18 mouse cellular contexts compared by ENCODE assay signal in the genomic region with DNA sequence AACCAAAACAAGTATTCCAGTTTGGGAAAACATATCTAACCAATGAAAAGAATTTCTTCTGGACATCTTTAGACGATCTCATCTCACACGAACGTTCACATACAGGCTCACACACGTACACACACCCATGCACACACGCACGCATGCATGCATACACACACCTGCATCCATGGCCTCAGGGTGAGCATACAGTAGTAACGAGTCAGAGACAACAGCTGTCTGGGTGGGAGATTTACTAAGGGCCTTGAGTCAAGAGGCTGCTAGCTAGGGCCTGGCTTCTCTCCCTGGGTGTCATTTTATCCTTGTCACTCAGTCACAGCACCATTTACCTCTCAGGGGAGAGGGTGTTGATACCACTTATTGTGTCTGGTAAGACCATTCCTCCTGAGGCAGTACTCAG.
DNase-seq lines count a peak whose midpoint lies in the region; ATAC-seq and TF ChIP-seq lines count a peak whose summit lies in the region.
"Had no signal": no experiment of that assay in that cellular context is flagged by ENCODE, and none has a peak within 500 bp of the region (broad histone marks: within the 10 kb centered on the region; RNA-seq: fewer than 3 reads in every experiment).

No protein-coding gene starts in this region.

- no peaks in the 10 kb centered on the region for H3K9me3 ChIP-seq in heart, embryonic 16.5 days (replicated peaks; ENCODE audit: control insufficient read depth, low read length)
- H3K9me3 ChIP-seq: embryonic facial prominence, embryonic 13.5 days; forebrain, embryonic 15.5 days; hindbrain, embryonic 15.5 days; lung, embryonic 15.5 days; midbrain, embryonic 13.5 days; neural tube, embryonic 13.5 days had no signal

- ATAC-seq in heart, embryonic 16.5 days (replicated peaks; ENCODE audit: extremely low read depth, insufficient read depth, low FRiP score) = no peak
- ATAC-seq: forebrain, embryonic 15.5 days; midbrain, embryonic 13.5 days had no signal

- no peaks in the 10 kb centered on the region for H3K79me3 ChIP-seq in C2C12 (ENCODE audit: low read depth)

- H3K27ac ChIP-seq in heart, adult 2 months = peak overlapping the region; percentile 96
- H3K27ac ChIP-seq in heart, embryonic 16.5 days (ENCODE audit: low read length) = peak overlapping the region; percentile 91
- H3K27ac ChIP-seq in olfactory bulb, adult 2 months (ENCODE audit: insufficient read depth, low read depth, low read length) = peak overlapping the region; percentile 98
- H3K27ac ChIP-seq: embryonic facial prominence, embryonic 13.5 days; forebrain, embryonic 15.5 days; hindbrain, embryonic 15.5 days; liver, embryonic 14.5 days; lung, embryonic 15.5 days; neural tube, embryonic 13.5 days had no signal

- intact Hi-C loops in heart, adult 2 months (cut with DNase I) = no loop called here
- intact Hi-C loops in left cerebral cortex, postnatal 36 days (cut with DNase I) = no loop called here

- H3K79me2 ChIP-seq in heart, adult 2 months (replicated peaks; ENCODE audit: control insufficient read depth, insufficient read depth, low read length) = no peaks in the 10 kb centered on the region
- no peaks in the 10 kb centered on the region for H3K79me2 ChIP-seq in C2C12 (ENCODE audit: control insufficient read depth, insufficient read depth)

- no peak for DNase-seq in heart, adult 2 months
- no peak for DNase-seq in heart, adult 8-10 months (ENCODE audit: low spot score)
- DNase-seq in heart, adult 9 months (ENCODE audit: low spot score in 2 of 2) = no peak
- no peak for DNase-seq in left cerebral cortex, postnatal 36 days (ENCODE audit: low spot score in 2 of 2)
- DNase-seq: B cell, adult 2 months; kidney, adult 11 months; spleen, adult 18-20 months; thymus, postnatal 36 days had no signal

- no peaks in the 10 kb centered on the region for H3K36me3 ChIP-seq in heart, adult 2 months (ENCODE audit: control insufficient read depth, insufficient read depth, low read length)
- H3K36me3 ChIP-seq in heart, embryonic 16.5 days (ENCODE audit: control insufficient read depth, insufficient read depth) = no peaks in the 10 kb centered on the region
- H3K36me3 ChIP-seq in C2C12 (ENCODE audit: control insufficient read depth, insufficient read depth) = no peaks in the 10 kb centered on the region
- H3K36me3 ChIP-seq: embryonic facial prominence, embryonic 13.5 days; forebrain, embryonic 15.5 days; hindbrain, embryonic 15.5 days; lung, embryonic 15.5 days; midbrain, embryonic 13.5 days; neural tube, embryonic 13.5 days had no signal

- H3K4me3 ChIP-seq in heart, adult 2 months = no peak overlapping the region
- H3K4me3 ChIP-seq in heart, embryonic 16.5 days (ENCODE audit: low read length) = no peak overlapping the region
- no peak overlapping the region for H3K4me3 ChIP-seq in C2C12 (ENCODE audit: insufficient read depth, poor library complexity, severe bottlenecking)
- no peak overlapping the region for H3K4me3 ChIP-seq in olfactory bulb, adult 2 months (ENCODE audit: insufficient read depth, low read depth, low read length)
- H3K4me3 ChIP-seq: embryonic facial prominence, embryonic 13.5 days; forebrain, embryonic 15.5 days; hindbrain, embryonic 15.5 days; lung, embryonic 15.5 days; midbrain, embryonic 13.5 days; neural tube, embryonic 13.5 days had no signal

- H3K4me1 ChIP-seq in heart, adult 2 months (ENCODE audit: control insufficient read depth, insufficient read depth, low read length) = peaks cover 12% of the 10 kb centered on the region
- H3K4me1 ChIP-seq in heart, embryonic 16.5 days (ENCODE audit: control insufficient read depth, insufficient read depth, low read length) = peaks cover 56% of the 10 kb centered on the region
- peaks cover 31% of the 10 kb centered on the region for H3K4me1 ChIP-seq in olfactory bulb, adult 2 months (ENCODE audit: control insufficient read depth, insufficient read depth, low read length)
- H3K4me1 ChIP-seq: forebrain, embryonic 15.5 days had no signal

- 90% methylated on average over 7 of the region's 7 CpGs for WGBS in heart, adult 2 months
- 79% methylated on average over 7 of the region's 7 CpGs for WGBS in heart, embryonic 16.5 days
- WGBS in olfactory bulb, adult 2 months = 88% methylated on average over 7 of the region's 7 CpGs

- H3ac ChIP-seq in C2C12 (ENCODE audit: control insufficient read depth, insufficient read length, low read depth) = no peak overlapping the region

- no peak overlapping the region for H3K4me2 ChIP-seq in heart, embryonic 16.5 days (ENCODE audit: low read depth, low read length)
- H3K4me2 ChIP-seq: embryonic facial prominence, embryonic 13.5 days; forebrain, embryonic 15.5 days; hindbrain, embryonic 15.5 days; lung, embryonic 15.5 days; midbrain, embryonic 13.5 days; neural tube, embryonic 13.5 days had no signal

- no peak for TF ChIP-seq EP300 in heart, adult 2 months (IDR thresholded peaks at IDR 0.05; ENCODE audit: insufficient read depth, low read depth, low read length)

- no peaks in the 10 kb centered on the region for H3K27me3 ChIP-seq in heart, adult 2 months (ENCODE audit: control insufficient read depth, insufficient read depth, low read length)
- H3K27me3 ChIP-seq in heart, embryonic 16.5 days (ENCODE audit: control insufficient read depth, insufficient read depth, low read length) = no peaks in the 10 kb centered on the region
- no peaks in the 10 kb centered on the region for H3K27me3 ChIP-seq in C2C12 (ENCODE audit: control insufficient read depth, insufficient read depth, insufficient read length)
- H3K27me3 ChIP-seq: embryonic facial prominence, embryonic 13.5 days; forebrain, embryonic 15.5 days; hindbrain, embryonic 15.5 days; lung, embryonic 15.5 days; midbrain, embryonic 13.5 days; neural tube, embryonic 13.5 days had no signal

- no peak for TF ChIP-seq CTCF in heart, adult 2 months (IDR thresholded peaks at IDR 0.05)
- TF ChIP-seq CTCF in C2C12 (IDR thresholded peaks at IDR 0.05; ENCODE audit: control insufficient read depth, insufficient read depth, insufficient read length) = no peak
- no peak for TF ChIP-seq CTCF in olfactory bulb, adult 2 months (IDR thresholded peaks at IDR 0.05; ENCODE audit: insufficient read depth, low read depth, low read length)

- no peak for TF ChIP-seq POLR2A in heart, adult 2 months (IDR thresholded peaks at IDR 0.05; ENCODE audit: insufficient read depth, low read depth, low read length)
- TF ChIP-seq POLR2A in olfactory bulb, adult 2 months (IDR thresholded peaks at IDR 0.05; ENCODE audit: insufficient read depth, low read depth, low read length) = no peak

- H3K9ac ChIP-seq in heart, adult 2 months (ENCODE audit: low read depth, low read length) = no peak overlapping the region
- H3K9ac ChIP-seq in heart, embryonic 16.5 days (ENCODE audit: low read length) = no peak overlapping the region; the same call in 1 of the 2 replicates
- H3K9ac ChIP-seq: embryonic facial prominence, embryonic 13.5 days; forebrain, embryonic 15.5 days; hindbrain, embryonic 15.5 days; liver, embryonic 14.5 days; lung, embryonic 15.5 days; midbrain, embryonic 13.5 days; neural tube, embryonic 13.5 days had no signal

TF ChIP-seq in C2C12, 6 proteins besides CTCF, POLR2A, EP300 and RAD21:
- no peak for TF ChIP-seq USF1 (IDR thresholded peaks at IDR 0.05; ENCODE audit: low read depth)
- TF ChIP-seq MYOD1 (IDR thresholded peaks at IDR 0.05; ENCODE audit: control insufficient read depth, insufficient read length, low read depth) = peak; percentile 70
